Mouse (Mus musculus): ENCODE results near the gene Slc2a4.
"Not testable (repeated sequence)": the region's sequence is repeated elsewhere in the genome, so short reads cannot be mapped to it uniquely, and the experiment has no call there.

Slc2a4 gene

GRCm38 (mm10) chr11:69939731-69940130 lies 8.3 kb downstream of the Slc2a4 start:
- DNase-seq (ENCODE audit: low spot score), result no peak

GRCm38 (mm10) chr11:69939181-69939580 lies 8.8 kb downstream of the Slc2a4 start:
- no peak for DNase-seq (ENCODE audit: low spot score)

- DNase-seq (ENCODE audit: low spot score), result no peak
Observed at GRCm38 (mm10) chr11:69938401-69938979, 9.5 kb downstream of the Slc2a4 start.

- no peak for DNase-seq (ENCODE audit: low spot score)
Observed at GRCm38 (mm10) chr11:69937834-69938233, 10.2 kb downstream of the Slc2a4 start.

- DNase-seq (ENCODE audit: low spot score), result no peak
Observed at GRCm38 (mm10) chr11:69937385-69937784, 10.6 kb downstream of the Slc2a4 start.

GRCm38 (mm10) chr11:69936714-69937347 lies 11.2 kb downstream of the Slc2a4 start:
- no peak for DNase-seq (ENCODE audit: low spot score)

GRCm38 (mm10) chr11:69936156-69936555 lies 11.8 kb downstream of the Slc2a4 start:
- DNase-seq (ENCODE audit: low spot score), result no peak

GRCm38 (mm10) chr11:69935137-69935879 lies 12.7 kb downstream of the Slc2a4 start, which contains the start of gene Ybx2:
Ybx2 (plus strand) TSS chr11:69935796.
- peak; percentile 82 for DNase-seq (ENCODE audit: low spot score)

GRCm38 (mm10) chr11:69934681-69935080 lies 13.3 kb downstream of the Slc2a4 start:
- no peak for DNase-seq (ENCODE audit: low spot score)

GRCm38 (mm10) chr11:69934169-69934568 lies 13.8 kb downstream of the Slc2a4 start:
- peak; percentile 91 for DNase-seq (ENCODE audit: low spot score)

GRCm38 (mm10) chr11:69933066-69933465 lies 14.9 kb downstream of the Slc2a4 start:
- no peak for DNase-seq (ENCODE audit: low spot score)

- DNase-seq (ENCODE audit: low spot score), result no peak
Observed at GRCm38 (mm10) chr11:69932254-69932653, 15.7 kb downstream of the Slc2a4 start.

- DNase-seq (ENCODE audit: low spot score), result no peak
Observed at GRCm38 (mm10) chr11:69931769-69932168, 16.2 kb downstream of the Slc2a4 start.

- no peak for DNase-seq (ENCODE audit: low spot score)
Observed at GRCm38 (mm10) chr11:69930967-69931537, 16.9 kb downstream of the Slc2a4 start.

- not testable (repeated sequence) for DNase-seq (ENCODE audit: low spot score)
Observed at GRCm38 (mm10) chr11:69930176-69930575, 17.8 kb downstream of the Slc2a4 start.

GRCm38 (mm10) chr11:69929712-69930111 lies 18.3 kb downstream of the Slc2a4 start:
- no peak for DNase-seq (ENCODE audit: low spot score)

- DNase-seq (ENCODE audit: low spot score), result no peak
Observed at GRCm38 (mm10) chr11:69927501-69927900, 20.5 kb downstream of the Slc2a4 start.

GRCm38 (mm10) chr11:69922796-69923195 lies 25.2 kb downstream of the Slc2a4 start:
- DNase-seq (ENCODE audit: low spot score), result no peak

- no peak for DNase-seq (ENCODE audit: low spot score)
Observed at GRCm38 (mm10) chr11:69922012-69922756, 25.8 kb downstream of the Slc2a4 start.

- DNase-seq (ENCODE audit: low spot score), result peak; percentile 100
Observed at GRCm38 (mm10) chr11:69921114-69922011, 26.6 kb downstream of the Slc2a4 start, which contains the start of gene Eif5a. Eif5a (minus strand) TSS chr11:69921958.
